Mouse (Mus musculus): ENCODE measurements around the gene Emilin2.

DNA sequence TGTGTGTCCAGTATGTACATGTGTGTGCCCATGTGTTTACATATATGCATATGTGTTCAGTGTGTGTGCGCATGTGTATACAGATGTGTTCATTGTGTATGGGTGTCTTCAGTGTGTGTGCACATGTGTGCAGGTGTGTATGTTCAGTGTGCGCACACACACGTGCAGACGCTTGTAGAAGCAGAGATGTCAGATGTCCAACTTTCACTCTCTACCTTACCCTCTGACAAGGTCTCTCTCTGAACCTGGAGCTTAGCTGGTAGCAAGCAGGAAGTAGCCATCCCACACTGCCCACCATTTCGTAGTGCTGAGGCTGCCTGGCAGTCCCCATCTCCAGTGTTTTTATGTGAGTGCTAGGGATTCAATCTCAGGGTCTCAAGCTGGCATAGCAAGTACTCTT is 3.5 kb downstream of the Emilin2 start:
- TF ChIP-seq CTCF (IDR thresholded peaks at IDR 0.05; ENCODE audit: extremely low read depth, insufficient read length, insufficient replicate concordance, low read depth, low read length) (no peak), POLR2A (IDR thresholded peaks at IDR 0.05; ENCODE audit: low read depth, low read length) (no peak)

All from small intestine, adult 2 months (tissue).